Mouse (Mus musculus) heart, postnatal 25 days (tissue): Measurements from ENCODE around the gene Ampd1. TPM values are rescaled to one million over a fixed set of nuclear protein-coding genes. Genes with fewer than 3 reads are reported as not detected.

Source experiments
- DNase-seq: peaks from one replicate; pipeline ENCODE4 v3.0.0; 2022; ENCODE audit warnings: low spot score
- intact Hi-C: fragments of 180-260 bp; cut with DNase I; formaldehyde crosslinking; loops from one replicate; pipeline ENCODE4 v1.15.1; 2025
- total RNA-seq, 2 experiments: library from RNA; stranded (reverse); gene quantifications; 2 replicates each; pipeline ENCODE4 v1.2.3; 2021

Ampd1 gene
- total RNA-seq, 2 experiments from 2014 or later: not detected

DNA sequence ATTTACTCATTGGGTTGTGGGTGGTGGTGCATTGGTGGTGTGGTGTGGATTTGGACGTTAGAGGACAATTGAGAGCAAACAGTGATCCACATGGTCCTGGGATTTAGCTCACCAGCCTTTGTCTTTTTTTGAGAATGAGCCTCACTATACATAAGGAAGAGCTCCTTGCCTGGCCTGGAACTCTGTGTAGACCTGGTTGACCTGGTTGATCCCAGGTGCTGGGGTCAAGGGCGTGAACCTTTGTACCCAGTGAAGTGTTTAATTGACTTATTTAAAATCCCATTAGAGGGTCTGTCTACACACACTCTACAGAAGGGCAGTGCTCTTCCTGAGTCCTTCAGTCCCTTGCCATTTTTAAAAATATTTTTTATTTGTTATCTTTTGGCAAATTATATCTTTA lies 71.5 kb downstream of the Ampd1 start:
- intact Hi-C loops: loop anchor here (5.0 kb wide), 1 partner anchor 43 kb away; the partner anchor contains the start of gene Dennd2c
- DNase-seq: no peak

- no peak for DNase-seq
- intact Hi-C loops: loop anchor here (5.0 kb wide), 1 partner anchor 43 kb away; the partner anchor contains the start of gene Dennd2c
These were observed 72.0 kb downstream of the Ampd1 start for GRCm38 (mm10) chr3:103145791-103146190.

DNA sequence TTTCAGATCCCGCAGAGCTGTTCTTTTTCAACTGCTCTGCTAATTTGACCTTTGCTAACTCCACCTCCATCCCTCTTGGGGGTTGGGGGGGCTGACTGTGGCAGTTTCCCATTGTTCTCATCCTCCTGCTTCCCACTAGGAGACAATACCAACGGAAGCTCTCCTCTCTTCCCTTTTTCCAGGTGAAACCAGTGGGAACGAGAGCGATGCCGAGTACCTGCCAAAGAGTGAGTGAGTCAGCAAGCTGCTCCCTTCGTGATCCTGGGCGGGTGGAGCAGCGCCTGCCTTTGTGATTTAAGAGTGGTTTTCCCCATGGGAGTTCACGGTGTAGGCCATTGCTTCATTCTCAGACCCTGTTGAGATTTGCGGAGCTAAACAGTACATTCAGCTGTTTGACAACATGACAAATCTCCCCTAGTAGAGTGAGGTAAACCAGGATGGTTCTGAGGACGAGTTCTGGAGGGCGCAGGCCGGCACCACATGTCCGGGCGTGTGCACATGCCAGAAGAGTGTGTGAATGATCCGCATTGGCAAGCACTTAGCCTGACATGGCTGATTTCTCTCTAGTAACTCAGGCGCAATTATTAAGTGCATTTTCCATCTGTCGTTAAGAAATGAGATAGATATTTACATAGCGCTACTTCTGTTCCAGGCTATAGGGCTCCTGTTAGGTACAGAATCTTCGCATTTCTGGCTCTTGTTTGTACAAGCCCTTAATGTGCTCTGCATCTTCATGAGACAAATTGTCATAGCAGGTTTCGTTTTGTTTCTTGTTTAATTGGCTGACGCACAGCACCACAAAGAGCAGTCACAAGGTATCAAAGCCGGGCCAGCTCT lies 72.7 kb downstream of the Ampd1 start:
- intact Hi-C loops: loop anchor here (5.0 kb wide), 1 partner anchor 44 kb away; the partner anchor contains the start of gene Dennd2c
- DNase-seq: no peak

DNA sequence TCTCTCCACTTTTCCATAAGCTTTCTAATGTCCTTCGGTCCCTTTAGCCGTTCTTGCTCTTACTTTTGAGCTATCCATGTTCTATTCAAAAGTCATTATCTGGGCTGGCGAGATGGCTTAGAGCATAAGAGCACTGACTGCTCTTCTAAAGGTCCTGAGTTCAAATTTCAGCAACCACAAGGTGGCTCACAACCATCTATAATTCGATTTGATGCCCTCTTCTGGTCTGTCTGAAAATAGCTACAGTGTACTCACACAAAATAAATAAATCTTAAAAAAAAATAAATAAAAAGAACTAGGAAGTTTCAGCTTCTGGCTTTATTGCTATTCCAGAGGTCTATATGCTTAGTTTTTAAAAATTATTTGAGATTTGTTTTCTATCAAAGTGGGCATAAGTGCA lies 74.0 kb downstream of the Ampd1 start:
- intact Hi-C loops: loop anchor here (5.0 kb wide), 1 partner anchor 45 kb away; the partner anchor contains the start of gene Dennd2c
- DNase-seq: no peak

DNA sequence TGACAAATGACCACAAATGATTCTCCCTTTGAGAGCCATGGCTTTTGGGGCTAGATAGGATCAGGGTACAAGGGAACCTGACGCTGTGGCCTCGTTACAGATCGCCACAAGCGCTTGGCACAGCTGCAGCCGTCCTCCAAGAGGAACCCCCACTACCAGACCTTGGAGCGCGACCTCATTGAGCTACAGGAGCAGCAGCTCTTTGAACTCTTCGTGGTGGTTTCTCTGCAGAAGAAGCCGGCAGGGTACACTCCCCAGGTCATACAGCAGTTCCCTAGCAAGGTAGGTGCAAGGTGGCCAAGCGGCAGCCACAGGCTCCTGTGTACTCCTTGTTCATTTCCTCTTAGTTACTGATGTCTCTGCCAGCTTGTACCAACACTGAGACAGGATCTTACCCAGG lies 75.1 kb downstream of the Ampd1 start:
- no peak for DNase-seq
- intact Hi-C loops: loop anchor here (5.0 kb wide), 1 partner anchor 47 kb away; the partner anchor contains the start of gene Dennd2c

Other genes with a start within 250 kb of the Ampd1 start
- not detected for gene Sycp1, start 137.9 kb upstream of the Ampd1 start, total RNA-seq
- not detected for gene Nr1h5, start 109.9 kb upstream of the Ampd1 start, total RNA-seq
- gene Sike1, start 78.3 kb upstream of the Ampd1 start, total RNA-seq: 10 to 100 TPM; 78.0 to 89.5 TPM
- 100 to 1,000 TPM; 488 to 535 TPM for gene Csde1, start 53.6 kb upstream of the Ampd1 start, total RNA-seq
- 10 to 100 TPM; 54.0 to 57.1 TPM for gene Nras, start 15.7 kb upstream of the Ampd1 start, total RNA-seq
- 1 to 10 TPM; 2.0 to 2.5 TPM for gene Dennd2c, start 28.6 kb downstream of the Ampd1 start, total RNA-seq
- gene Bcas2, start 97.6 kb downstream of the Ampd1 start, total RNA-seq: 10 to 100 TPM; 49.4 to 49.6 TPM
- gene Trim33, start 205.3 kb downstream of the Ampd1 start, total RNA-seq: 10 to 100 TPM; 13.8 to 15.6 TPM